Mouse (Mus musculus) layer of hippocampus, postnatal 14 days (tissue): ENCODE data around the gene Lzts2. TPM values are rescaled to one million over a fixed set of nuclear protein-coding genes. Genes with fewer than 3 reads are reported as not detected.
A peak's percentile ranks its signal among the peaks of the same experiment; 100 is the strongest.

Experiments used
- DNase-seq, 2 experiments: peaks; one replicate each; pipeline ENCODE4 v3.0.0; 2021 to 2022; ENCODE audit warnings: low spot score in 2 of 2, mixed read lengths in 1 of 2
- total RNA-seq, 2 experiments: library from RNA; stranded (reverse); gene quantifications; 2 replicates each; pipeline ENCODE4 v1.2.3; 2021

The Lzts2 gene
- total RNA-seq, 2 experiments from 2014 or later = 24.0 to 24.6 TPM

- DNase-seq = no peak
These were observed 14.6 kb upstream of the Lzts2 start for GRCm38 (mm10) chr19:44999647-45000046.

GRCm38 (mm10) chr19:45002301-45002700 is 11.9 kb upstream of the Lzts2 start:
- DNase-seq = no peak

DNA sequence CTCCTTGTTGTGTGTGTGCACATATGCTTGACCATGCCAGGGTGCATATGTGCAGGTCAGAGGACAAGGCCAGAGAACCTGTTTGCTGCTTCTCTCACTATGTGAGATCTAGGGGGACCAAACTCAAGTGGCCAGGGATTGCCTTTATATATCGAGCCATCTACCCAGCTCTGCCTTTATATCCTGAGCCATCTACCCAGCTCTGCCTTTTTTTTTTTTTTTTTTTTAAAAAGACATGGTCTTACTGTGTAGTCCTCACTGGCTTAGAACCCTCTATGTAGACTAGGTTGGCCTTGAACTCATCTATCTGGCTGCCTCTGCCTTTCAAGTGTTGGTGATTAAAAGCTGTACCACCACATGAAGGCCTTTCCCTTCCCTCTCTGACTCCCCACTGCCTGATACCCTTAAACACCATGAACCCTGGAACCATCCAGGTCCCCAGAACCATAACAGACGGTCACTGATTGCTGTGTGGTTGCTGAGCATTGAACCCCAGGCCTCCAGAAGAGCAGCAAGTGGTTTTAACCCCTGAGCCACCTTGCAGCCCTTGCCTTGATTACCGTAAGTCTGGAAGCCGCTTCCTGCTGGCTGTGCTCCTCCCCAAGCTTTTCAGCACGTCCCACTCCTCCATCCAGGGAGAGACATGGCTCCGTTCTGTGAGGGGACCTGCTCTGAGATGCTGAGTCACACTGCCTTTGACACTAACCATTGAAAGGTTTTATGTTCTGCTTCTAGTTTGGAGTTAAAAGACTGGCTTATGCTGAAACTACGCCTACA is 10.3 kb upstream of the Lzts2 start:
- no peak for DNase-seq

DNA sequence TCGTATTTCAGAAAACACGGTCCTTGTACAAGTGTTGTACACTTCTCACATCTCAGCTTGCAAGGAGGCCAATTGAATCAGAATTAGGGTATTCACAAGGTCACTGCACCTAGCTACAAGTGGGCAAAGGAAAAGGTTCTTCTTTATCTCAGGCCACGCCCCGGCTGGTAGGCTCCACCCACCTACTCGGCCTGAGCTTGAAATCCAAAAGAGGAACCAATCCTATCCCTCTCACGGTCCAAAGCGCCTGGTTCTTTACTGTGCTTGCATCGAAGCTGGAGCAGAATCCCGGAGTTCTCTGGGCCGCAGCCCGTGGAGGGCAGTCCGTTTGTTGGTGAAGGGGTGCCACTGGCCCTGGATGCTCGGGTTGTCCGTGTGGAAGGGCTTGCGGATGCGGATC is 8.8 kb upstream of the Lzts2 start, which contains the start of gene Twnk:
Gene Twnk, plus strand, starts transcription at position 220 of the 400 bp plus-strand sequence.
- DNase-seq = no peak

GRCm38 (mm10) chr19:45005957-45006712 is 8.1 kb upstream of the Lzts2 start, which contains the start of gene Mrpl43:
Gene Mrpl43, minus strand, starts transcription at chr19:45006442.
- DNase-seq = peak; percentile 94 to 96

GRCm38 (mm10) chr19:45007021-45007420 is 7.2 kb upstream of the Lzts2 start:
- DNase-seq = no peak

DNA sequence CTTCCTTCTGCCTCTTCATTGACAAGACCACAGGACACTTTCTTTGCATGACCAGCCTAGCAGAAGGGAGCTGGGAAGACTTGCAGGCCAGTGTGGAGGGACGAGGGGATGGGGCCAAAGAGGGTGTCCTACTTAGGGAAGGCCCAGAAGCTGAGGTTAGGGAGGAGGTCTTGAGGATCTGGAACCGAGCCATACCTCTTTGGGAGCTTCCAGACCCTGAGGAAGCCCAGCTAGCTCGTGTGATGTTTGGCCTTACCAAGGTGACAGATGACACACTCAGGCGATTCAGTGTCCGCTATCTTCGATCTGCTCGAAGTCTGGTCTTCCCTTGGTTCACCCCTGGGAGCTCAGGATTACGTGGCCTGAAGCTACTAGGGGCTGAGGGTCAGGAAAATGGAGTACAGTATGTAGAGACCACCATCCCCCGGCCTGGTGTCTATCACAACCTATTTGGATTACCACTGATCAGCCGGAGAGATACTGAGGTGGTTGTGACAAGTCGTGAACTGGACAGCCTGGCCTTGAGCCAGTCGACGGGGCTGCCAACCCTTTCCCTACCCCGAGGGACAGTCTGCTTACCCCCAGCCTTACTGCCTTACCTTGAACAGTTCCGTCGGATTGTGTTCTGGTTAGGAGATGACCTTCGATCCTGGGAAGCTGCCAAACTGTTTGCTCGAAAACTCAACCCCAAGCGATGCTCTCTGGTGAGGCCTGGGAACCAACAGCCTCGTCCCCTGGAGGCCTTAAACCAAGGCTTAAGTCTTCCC is 6.6 kb upstream of the Lzts2 start:
- DNase-seq = no peak

GRCm38 (mm10) chr19:45010646-45011045 is 3.6 kb upstream of the Lzts2 start:
- no peak for DNase-seq

DNA sequence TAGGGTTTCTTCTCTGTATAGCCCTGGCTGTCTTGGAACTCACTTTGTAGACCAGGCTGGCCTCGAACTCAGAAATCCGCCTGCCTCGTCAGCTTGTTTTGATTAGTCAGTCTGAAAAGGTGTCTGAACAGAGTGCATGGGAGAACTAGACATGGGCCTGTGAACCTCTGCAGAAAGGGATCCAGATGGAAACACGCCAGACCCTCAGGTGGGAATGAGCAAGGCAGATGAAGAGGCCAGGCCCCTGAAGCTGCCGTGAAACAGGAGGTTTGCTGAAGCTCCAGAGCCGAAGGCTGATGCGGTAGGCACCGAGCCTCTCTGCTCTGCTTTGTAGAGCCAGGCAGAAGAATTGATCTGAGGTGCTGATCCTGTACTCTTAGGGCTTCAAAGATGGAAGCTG is 2.0 kb upstream of the Lzts2 start:
- DNase-seq = no peak

DNA sequence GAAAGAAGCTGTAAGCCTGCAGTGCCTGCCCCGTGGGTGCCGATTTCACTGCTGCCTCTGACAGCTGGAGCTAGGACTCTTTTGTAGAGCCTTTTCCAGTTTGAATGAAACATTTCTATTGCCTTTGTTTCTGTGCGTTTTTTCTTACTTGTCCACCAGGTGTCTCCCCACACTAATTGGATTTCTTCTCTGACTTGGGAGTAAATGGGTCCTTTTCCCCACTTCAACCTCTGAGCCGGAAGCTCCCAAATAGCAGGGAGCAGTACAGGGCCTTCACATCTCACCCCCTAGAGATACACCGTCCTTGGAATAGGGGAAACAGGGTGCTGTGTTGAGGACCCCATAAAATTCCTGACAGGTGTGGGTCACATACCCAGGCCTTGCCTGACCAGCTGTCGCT is 1.6 kb upstream of the Lzts2 start:
- no peak for DNase-seq

DNA sequence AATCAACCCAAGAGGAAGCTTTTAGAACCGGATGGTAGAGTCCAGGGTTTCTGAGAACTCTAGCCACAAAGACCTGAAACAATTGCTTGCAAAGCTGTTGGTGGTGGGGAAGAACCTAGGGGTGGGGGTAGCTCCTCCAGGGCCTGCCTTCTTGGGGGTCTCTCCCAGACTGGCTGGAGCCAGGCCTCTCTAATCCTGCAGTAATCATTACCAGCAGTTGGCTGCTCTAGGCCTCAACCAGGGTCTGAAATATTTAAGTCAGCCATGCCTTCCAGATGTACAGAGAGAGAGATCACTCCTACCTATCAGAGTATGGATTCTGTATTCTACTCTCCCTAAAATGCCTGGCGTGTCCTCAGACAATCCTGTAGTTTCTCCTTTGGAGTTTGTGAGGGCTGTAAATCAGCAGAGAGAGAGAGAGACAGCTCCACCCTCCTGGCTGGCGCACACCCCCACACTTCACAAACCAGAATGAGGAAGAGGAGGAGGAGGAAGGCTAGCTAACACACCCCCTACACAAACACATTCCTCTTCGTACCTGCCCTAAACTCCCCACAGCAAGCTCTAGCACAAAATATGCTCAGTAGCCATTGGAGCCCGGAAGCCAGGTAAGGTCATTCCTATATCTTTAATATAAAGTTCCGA is 511 bp upstream of the Lzts2 start:
- no peak for DNase-seq

DNA sequence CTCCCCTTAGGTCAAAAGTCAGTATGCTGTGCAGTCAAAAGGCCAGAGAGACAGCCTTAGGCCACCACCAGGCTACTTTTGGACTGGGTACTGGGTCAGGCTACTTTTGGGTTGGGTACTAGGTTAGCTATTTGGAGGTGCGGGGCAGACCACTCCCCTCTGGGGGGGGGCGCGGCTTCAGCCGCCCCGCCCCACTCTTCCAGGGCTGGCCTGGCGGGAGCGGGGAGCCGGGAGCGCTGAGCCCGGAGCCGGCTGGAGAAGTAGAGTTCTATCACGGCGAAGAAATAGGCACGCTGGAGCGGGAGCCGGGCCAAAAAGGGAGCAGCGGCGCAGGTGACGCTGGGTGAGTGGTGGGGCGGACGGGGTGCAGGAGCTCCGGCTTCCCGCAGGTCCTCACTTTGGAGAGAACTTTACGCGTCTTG is 778 bp downstream of the Lzts2 start:
- DNase-seq = no peak

DNA sequence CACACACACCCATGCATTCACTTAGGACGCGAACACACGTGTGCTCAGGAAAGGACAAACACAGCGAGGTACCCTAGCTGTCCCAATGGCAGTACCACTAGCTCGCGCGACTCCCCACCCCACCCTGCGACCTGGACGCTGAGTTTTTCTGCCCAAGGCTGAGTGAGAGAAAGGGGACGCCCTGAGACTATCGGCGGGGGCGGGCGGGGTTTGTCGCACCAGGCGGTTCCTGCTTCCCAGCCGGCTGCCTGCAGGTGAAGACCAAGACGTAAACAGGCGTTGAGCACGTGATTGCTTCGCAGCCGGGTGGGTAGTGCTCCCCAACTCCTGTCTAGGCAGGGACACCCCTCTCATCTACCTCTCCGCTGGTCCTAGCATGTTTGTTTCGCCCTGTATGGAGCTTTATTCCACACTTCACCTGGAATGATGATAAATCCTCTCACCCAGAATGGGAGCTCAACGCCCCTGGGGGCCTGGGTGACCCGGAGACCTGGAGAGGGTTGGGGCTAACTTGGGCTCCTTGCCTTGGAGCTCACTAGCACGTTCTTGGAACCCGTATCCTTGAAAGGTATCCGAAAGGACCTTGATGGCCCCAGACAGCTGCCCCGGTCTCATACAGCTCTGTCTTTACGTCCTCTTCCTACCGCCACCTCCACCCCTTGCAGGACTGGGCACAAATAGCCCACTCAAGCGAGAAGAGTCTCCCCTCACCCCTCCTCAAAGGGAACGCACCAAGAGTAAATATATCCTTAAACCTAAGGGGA is 1.5 kb downstream of the Lzts2 start:
- no peak for DNase-seq

GRCm38 (mm10) chr19:45016341-45017215 is 2.4 kb downstream of the Lzts2 start:
- peak; percentile 55 to 60 for DNase-seq

GRCm38 (mm10) chr19:45017216-45017771 is 3.1 kb downstream of the Lzts2 start:
- peak; percentile 81 to 83 for DNase-seq

GRCm38 (mm10) chr19:45017909-45018308 is 3.7 kb downstream of the Lzts2 start:
- DNase-seq = peak; percentile 80 to 83

- DNase-seq = no peak
These were observed 4.2 kb downstream of the Lzts2 start for GRCm38 (mm10) chr19:45018351-45018831.

GRCm38 (mm10) chr19:45020348-45020747 is 6.1 kb downstream of the Lzts2 start:
- no peak for DNase-seq

DNA sequence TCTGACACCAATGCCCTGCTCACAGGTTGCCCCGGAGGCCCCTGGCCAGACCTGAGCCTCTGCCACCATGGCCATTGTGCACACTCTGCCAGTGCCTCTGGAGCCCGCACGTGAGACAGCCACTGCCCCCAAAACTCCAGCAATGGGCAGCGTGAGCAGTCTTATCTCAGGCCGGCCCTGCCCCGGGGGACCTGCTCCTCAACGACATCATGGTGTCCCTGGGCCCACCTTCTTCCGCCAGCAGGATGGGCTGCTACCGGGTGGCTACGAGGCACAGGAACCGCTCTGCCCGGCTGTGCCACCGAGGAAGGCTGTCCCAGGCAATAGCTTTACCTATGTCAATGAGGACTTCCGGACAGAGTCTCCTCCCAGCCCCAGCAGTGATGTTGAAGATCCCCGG is 7.1 kb downstream of the Lzts2 start:
- no peak for DNase-seq
